Mouse (Mus musculus) G1E-ER4 (cell line): Measurements from ENCODE around the gene Noc2l. TPM values are rescaled to one million over a fixed set of nuclear protein-coding genes. Genes with fewer than 3 reads are reported as not detected.

Experiments
- GATA1 ChIP-seq: IDR thresholded peaks from one replicate; pipeline ENCODE4 v1.8.0; 2012; ENCODE audit warnings: low read length, inconsistent platforms
- polyA plus RNA-seq: library from polyadenylated mRNA; stranded (reverse); fragments of >175 nt; gene quantifications from 2 replicates; pipeline ENCODE4 v1.2.3, GENCODE M21; 2012

Gene Noc2l
- polyA plus RNA-seq, 1 experiment: 63.7 TPM

GRCm38 (mm10) chr4:156203413-156204131 lies 32.2 kb upstream of the Noc2l start:
- TF ChIP-seq GATA1: no peak

- TF ChIP-seq GATA1: no peak
These were observed 26.9 kb upstream of the Noc2l start for GRCm38 (mm10) chr4:156208872-156209271.

- TF ChIP-seq GATA1: no peak
These were observed 25.7 kb upstream of the Noc2l start for GRCm38 (mm10) chr4:156209963-156210635.

GRCm38 (mm10) chr4:156213134-156213533 lies 22.7 kb upstream of the Noc2l start:
- no peak for TF ChIP-seq GATA1

- no peak for TF ChIP-seq GATA1
These were observed 20.2 kb upstream of the Noc2l start, which contains the start of gene Perm1 for GRCm38 (mm10) chr4:156215649-156216048. Gene Perm1 (plus strand): TSS chr4:156215868.

- no peak for TF ChIP-seq GATA1
These were observed 19.6 kb upstream of the Noc2l start for GRCm38 (mm10) chr4:156216196-156216595.

GRCm38 (mm10) chr4:156217022-156217669 lies 18.7 kb upstream of the Noc2l start:
- TF ChIP-seq GATA1: no peak

GRCm38 (mm10) chr4:156217838-156218237 lies 18.0 kb upstream of the Noc2l start:
- TF ChIP-seq GATA1: no peak

GRCm38 (mm10) chr4:156219936-156220335 lies 15.9 kb upstream of the Noc2l start:
- no peak for TF ChIP-seq GATA1

GRCm38 (mm10) chr4:156224276-156224675 lies 11.5 kb upstream of the Noc2l start:
- no peak for TF ChIP-seq GATA1

- no peak for TF ChIP-seq GATA1
These were observed 7.9 kb upstream of the Noc2l start for GRCm38 (mm10) chr4:156227752-156228392.

GRCm38 (mm10) chr4:156228393-156229024 lies 7.3 kb upstream of the Noc2l start:
- no peak for TF ChIP-seq GATA1

- TF ChIP-seq GATA1: no peak
These were observed 1.7 kb upstream of the Noc2l start for GRCm38 (mm10) chr4:156234021-156234501.

- TF ChIP-seq GATA1: no peak
These were observed 1.1 kb upstream of the Noc2l start, which contains the start of gene Plekhn1 for GRCm38 (mm10) chr4:156234701-156235213. Gene Plekhn1 (minus strand): TSS chr4:156234857.

- no peak for TF ChIP-seq GATA1
These were observed 445 bp upstream of the Noc2l start for GRCm38 (mm10) chr4:156235360-156235770.
